Mouse (Mus musculus) spleen, postnatal 14 days (tissue): Measurements from ENCODE around the gene Tia1.
"Not testable (repeated sequence)": the region's sequence is repeated elsewhere in the genome, so short reads cannot be mapped to it uniquely, and the experiment has no call there.

Source experiments
- DNase-seq, 2 experiments: peaks; one replicate each; pipeline ENCODE4 v3.0.0; 2021 to 2022; ENCODE audit warnings: low spot score in 2 of 2

Gene Tia1

DNA sequence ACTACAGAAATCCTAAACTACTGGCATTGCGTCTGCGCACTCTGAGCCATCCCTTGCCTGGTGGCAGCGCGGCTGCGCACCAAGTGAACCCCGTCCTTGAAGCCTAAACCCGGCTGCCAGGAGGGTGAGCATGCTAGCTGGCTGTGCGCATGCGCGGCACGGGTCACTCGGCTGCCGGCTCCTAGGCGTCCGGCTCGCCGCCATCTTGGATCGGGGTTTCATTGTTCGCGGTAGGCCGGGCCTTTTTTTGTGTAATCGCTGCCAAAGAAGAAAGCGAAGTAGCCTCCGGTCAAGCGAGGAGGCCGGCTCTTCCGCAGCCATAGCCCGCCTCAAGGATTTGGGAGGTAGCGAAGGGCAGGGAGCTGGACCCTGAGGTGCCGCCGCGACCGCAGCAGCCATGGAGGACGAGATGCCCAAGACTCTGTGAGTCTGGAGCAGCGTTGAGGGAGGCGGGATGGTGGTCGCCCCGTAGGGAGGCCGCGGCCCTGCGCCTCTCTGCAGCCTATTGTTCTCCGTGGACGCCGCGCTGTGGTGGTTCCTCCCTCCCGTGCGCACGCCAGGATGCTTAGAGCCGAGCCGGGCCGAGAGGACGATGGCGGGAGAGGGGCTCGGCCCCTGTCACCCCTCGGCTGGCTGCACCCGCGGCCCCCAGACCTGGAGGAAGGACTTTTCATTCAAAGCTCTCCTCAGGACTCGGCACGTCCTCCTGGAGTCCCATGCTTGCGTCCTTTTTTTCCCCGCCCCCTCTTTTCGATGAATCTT is at the start of gene Tia1:
Gene Tia1, plus strand, starts transcription at position 120 of the 762 bp plus-strand sequence.
- peak; percentile 90 to 93 for DNase-seq

DNA sequence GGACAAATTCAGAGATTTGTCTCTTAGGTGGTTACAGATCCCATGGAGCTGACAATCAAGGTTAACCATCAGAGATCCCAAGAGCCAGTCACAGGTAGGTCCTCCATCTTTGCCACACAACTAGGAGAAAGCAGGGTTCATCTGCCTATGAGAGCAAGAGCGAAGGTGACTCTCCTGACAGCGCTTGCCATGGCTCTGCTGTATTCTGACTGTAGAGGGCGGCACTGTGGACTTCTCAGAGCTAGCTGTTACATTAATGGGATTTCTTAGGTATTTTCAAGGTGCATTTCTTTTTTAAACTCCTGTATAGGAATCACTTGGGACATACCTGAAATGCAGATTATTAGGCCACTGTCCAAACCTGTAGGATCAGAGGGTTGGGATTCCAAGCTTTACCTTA is 49.1 kb upstream of the Tia1 start:
- DNase-seq, result no peak

DNA sequence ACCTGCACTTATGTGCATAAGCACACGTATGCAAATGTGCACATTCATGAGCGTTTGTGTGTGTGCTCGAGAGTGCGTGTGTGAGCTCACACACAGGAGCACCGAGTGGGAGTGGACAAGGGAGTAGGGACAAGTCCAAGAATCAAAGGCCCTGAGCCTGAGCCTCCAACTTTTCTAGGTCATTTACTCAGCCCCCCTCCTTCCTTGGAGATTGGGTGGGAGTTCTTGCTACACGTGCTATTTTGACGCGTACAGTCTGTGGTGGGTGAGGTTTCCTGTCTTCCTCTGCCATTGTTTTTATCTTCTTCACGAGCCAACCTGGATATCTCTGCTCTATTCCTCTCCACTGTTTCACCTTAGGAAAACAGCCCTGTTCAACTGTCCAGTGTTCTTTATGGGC is 47.1 kb upstream of the Tia1 start:
- DNase-seq, result no peak

DNA sequence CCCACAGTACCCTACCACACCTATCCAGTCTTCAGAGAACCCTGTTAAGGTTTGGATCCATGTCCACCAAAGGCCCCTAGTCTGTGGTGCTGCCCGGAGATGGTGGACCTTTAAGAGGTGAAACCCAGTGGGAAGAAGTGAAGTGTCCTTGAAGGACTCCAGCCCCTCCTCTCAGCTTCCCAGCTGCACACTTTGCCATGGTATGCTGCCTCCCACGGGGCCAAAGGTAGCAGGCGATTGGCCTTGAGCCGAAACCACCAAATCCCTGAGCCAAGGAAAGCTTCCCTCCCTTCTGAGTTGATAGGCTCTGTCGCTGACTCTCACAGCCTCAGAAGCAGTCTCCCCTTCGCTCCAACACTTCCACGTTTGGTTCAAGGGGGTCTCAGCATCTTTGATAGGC is 43.3 kb upstream of the Tia1 start:
- DNase-seq, result no peak

DNA sequence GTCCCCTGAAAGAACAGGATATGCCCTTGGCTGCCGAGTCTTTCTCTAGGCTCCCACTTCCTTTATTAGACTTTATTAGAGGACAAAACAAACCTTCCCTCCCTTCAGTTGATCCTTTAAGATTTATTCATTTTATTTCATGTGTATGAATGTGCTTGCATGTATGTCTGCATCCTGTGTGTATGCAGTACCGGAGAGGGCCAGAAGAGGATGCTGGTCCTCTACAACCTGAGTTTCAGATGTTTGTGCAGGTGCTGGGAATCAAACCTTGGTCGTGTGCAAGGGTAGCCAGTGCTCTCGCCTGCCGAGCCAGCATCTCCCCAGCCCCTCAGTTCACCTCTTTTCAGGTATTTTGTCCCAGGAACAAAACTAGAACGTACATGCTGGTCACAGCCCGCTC is 42.6 kb upstream of the Tia1 start:
- DNase-seq, result no peak

DNA sequence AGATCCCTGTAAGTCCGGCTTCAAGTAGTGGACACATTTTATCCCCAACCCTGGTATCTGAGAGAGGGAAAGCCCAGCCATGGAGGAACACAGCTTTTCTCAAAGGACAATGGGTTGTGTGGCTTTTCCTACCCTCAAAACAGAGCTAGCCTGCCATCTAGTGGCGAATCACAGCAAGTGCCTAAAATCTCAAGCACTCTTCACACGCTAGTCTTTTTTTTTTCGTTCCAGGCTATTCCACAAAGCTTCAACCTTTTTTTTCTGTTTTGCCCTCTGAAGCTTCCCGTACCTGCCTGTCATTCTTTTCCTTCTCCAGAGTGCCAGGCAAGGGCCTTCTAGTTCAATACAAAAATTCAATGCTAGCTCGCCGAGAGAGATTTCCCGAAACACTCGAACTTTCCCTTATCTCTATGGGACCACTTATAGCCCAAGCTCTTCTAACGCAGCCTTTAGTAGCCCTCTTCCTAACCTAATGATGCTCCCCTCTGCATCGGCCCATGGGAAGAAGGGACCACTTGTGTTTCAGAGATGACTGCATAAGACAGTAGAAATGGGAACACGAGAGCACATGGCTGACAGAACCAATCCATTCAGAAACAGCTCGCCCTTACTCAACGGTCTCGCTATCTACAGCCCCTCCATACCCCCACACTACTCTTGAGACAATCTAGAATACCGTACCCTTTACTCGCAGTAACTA is 39.4 kb upstream of the Tia1 start:
- peak; percentile 54 to 75 for DNase-seq

DNA sequence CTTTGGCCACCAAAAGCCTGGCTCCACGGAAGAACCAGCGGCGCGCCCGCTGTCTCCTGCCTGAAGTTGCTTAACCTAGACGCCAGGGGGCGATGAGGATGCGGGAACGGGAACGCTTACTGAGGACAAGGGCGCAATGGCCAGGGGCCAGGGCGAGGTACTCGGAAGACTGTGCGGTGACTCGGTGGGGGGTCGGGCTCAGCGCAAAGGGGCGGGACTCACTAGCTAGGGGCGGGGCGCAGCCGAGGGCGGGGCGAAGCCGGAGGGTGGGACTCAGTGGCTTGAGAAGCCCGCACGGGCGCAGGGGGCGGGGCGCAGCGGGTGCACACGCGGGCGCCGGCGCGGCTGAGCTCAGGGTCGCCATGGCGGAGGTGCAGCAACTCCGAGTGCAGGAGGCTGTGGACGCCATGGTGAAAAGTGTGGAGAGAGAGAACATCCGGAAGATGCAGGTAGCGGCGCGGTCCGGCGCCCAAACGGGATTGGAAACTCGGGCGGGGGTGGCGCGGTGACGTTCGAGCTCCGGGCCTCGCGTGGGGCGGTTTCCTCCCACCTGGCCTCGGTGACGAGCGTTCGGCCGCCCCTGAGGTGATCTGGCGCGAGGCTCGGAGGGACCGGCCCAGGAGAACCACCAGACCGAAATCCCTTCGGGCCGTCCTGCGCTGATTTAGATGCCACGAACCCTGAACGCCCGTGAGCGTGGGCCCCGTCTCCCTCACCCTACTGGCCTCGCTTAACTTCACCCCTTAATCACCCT is 38.5 kb upstream of the Tia1 start, which contains the start of gene Fam136a:
Gene Fam136a, plus strand, starts transcription at position 276 of the 754 bp plus-strand sequence.
- DNase-seq, result peak; percentile 86 to 94

DNA sequence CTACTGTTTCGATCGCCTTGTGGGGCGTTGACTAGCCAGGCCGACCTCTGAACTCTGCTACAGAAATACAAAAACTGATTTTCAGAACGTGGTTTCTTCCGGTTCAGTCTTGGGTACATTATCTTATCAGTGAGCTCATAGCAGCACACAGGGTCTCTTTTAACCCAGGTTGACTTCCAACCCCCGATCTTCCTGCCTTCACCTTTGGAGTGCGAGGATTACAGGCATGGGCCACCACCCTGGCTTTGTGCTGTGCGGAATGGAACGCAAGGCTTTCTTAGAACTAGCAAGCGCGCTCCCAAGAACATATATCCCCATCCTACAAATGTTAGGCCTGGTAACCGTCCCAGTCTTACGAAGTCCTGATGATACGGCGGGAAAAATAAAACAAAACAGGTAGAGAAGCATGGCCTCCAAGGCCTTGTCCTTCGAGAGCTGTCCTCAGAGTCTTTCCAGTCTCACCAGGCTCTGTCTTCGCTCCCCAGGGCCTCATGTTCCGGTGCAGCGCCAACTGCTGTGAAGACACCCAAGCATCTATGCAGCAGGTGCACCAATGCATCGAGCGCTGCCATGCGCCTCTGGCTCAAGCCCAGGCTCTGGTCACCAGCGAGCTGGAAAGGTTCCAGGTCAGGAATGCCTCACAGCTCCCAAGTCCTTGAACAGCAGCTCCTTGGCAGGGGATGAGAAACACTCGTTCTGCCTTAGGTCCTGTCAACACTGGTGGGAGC is 37.7 kb upstream of the Tia1 start:
- DNase-seq, result no peak

DNA sequence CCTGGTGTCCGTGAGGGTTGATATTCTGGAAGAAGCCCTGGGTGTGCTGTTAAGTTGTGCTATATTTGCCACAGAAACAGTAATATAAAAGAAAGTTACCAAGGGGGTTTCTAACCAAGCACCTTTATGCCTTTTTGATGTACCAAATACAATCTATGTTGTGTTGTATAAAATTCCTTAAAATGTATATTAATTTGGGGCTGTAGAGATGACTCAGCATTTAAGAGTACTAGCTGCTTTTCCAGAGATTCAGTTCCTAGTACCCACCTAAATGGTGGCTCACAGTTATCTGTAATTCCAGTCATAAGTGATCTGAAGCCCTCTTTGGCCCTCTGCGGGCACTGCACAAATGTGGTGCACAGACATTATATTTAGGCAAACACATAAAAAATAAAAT is 37.2 kb upstream of the Tia1 start:
- no peak for DNase-seq

DNA sequence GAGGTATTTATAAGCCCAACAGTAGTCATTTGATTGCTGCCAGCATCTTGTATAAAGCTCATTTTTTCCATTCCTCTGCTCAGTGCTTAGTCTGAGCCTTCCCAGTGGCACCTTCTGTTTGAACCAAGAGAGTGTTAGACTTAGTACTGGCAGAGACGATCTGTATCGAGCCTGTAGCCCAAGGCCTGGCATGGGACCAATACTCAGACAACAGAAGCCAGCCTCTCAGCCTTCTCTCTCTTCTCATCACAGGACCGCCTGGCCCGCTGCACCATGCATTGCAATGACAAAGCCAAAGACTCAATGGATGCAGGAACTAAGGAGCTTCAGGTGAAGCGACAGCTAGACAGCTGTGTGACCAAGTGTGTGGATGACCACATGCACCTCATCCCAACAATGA is 35.5 kb upstream of the Tia1 start:
- DNase-seq, result no peak

DNA sequence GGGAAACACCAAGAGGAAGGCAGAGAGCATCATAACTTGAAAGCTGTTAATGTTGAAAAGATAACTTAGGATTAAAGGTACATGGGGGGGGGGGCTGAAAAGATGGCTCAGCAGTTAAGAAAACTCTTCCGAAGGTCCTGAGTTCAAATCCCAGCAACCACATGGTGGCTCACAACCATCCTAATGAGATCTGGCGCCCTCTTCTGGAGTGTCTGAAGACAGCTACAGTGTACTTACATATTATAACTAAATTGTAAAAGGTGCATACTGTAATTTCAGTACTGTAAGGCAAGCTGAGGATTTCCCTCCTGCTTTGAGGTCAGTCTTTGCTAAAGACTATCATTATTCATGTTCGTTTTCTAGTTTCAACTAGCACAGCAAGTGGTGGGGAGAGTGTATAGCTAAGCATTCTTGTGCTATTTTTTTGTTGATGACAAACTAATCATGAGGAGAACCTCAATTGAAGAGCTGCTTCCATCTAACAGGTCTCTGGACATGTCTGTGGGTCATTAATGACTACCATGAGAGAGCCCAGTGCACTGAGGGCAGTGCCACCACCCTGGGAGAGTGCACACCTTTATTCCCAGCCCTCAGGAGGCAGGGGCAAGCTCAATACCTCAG is 33.8 kb upstream of the Tia1 start:
- peak in 1 of 2 experiments; percentile 30 for DNase-seq

DNA sequence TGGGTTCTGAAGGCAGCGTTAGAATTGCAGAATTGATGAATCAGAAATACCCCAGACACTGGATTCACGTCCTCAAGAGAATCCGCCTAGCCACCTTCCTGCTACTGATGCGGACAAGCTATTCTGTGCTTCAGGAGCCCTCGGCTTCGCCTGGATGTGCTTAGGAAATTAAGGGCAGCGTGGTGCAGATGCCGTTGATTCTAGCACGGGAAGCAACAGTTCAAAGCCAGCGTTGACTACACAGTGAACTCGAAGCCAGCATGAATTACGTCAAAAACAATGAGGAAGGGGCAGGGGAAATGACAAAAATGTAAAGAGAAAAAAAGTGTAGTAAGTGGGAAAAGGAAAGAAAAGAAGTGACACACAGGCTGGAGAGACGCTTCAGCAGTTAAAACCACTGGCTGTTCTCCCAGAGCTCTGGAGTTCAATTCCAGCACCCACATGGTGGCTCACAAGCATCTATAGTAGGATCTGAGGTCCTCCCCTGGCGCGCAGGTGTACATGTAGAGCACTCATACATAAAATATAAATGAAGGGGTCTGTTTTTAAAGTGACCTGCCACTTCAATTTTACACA is 33.2 kb upstream of the Tia1 start, which contains the start of gene Snrpg:
Gene Snrpg, plus strand, starts transcription at position 541 of the 576 bp plus-strand sequence.
- DNase-seq, result no peak

DNA sequence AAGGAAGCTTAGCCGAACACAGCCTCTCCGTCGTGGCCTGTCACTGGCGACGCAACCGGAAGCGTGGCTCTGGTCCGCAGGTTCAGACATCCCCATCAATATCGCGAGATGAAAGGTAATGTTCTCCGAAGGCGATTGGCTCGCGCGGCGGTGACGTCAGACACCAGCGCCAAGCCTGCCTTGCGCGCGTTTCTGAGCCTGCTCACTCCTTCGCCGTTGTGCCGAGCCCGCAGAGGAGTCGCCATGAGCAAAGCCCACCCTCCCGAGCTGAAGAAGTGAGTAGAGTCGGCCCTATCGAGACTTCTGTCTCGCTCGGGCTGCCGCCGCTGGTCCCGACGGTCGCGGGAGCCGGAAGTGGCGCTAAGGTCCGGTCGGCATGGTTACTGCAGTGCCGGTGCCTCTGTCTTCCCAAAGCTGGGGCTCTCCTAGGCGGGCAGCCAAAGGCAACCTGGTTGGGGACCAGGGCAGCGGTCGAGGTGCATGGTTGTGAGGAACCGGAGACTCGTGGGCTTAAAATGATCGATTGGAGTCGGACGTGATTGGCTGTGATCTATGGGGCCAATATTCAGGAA is 32.6 kb upstream of the Tia1 start:
- DNase-seq, result peak; percentile 86 to 94

DNA sequence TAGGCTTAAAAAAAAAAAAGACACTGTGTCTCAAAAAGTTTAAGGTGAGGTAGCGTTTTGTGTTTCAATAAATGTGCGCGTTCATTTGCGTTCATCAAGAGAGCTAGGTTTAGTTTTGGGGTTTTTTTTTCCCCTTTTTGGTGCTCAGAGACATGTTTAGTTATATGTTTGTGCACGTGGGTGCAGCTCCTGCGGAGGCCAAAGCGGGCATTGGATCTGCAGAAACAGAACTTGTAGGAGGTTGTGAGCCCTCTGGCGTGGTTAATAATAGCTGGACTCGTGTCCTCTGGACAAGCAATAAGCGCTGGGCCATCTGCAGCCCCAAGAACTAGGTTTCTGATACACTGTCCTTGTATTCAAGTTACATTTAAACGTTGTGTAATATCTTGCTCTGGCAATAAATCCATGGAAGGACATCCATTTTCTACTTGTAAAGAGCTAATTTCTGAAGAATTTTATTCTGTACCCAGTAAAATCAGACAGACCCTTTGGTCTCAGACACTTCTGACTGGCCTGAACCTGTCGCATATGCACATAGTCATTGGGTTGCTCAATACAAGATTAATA is 32.0 kb upstream of the Tia1 start:
- DNase-seq, result no peak

DNA sequence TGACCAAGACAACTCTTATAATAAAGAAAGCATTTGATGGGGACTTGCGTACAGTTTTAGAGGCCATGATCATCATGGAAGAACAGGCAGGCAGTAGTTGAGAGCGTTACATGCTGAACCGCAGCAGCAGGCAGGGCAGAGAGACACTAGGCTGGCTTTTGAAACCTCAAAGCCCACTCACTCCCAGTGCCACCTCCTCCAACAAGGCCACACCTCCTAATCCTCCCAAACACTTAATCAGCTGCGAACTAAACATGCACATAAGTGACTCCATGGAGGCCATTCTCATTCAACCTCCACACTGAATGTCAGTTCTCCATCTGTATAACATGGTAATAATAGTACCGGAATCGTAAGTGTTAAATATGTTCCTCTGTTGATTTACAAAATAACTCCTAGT is 30.5 kb upstream of the Tia1 start:
- no peak for DNase-seq

DNA sequence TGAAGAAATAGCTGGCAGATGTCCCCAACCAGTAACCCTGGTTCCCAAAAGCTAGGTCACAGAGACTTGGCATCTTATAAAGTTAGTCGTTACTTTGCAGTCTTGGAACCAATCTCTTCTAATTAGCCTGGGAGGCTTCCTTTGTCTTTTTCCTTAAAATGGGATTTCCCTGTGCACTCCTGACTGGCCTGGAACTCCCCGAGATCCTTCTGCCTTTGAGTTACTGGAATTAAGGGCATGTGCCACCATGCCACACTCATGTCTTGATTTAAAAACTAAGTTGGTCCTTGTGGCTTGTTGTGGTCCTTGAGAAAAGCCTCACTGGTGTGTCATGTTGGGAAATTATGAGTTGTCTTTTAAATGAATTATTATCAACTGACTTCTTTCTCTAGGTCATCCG is 25.7 kb upstream of the Tia1 start:
- DNase-seq, result no peak

DNA sequence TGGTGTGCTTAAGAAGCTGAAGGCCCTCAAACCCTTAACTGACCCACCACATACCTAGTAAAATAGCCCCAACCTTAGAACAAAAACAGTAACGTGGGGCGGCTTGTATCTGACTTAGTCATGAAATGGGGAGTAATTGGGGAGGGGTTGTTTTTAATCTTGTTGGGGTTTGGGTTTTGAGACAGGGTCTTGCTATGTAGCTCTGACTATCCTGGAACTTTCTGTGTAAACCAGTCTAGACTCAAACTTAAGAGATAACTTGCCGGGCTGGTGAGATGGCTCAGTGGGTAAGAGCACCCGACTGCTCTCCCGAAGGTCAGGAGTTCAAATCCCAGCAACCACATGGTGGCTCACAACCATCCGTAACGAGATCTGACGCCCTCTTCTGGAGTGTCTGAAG is 23.9 kb upstream of the Tia1 start:
- not testable (repeated sequence) for DNase-seq

DNA sequence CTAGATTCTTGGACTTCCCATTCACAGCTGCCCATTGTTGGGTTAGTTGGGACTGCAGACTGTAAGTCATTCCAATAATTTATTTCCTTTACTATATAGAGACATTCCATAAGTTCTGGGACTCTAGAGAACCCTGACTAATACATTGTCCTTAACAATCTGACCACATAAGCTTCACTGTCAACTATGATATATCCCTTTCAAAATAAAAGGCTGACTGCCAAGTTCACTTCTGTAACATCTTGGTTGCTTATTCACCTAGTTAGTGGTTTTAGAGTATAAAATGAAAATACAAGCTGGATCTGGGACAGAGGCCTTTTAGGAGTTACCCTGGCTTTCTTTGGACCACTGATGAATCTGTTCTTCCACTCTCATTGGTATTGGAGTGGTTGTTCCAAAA is 21.5 kb upstream of the Tia1 start:
- DNase-seq, result no peak

DNA sequence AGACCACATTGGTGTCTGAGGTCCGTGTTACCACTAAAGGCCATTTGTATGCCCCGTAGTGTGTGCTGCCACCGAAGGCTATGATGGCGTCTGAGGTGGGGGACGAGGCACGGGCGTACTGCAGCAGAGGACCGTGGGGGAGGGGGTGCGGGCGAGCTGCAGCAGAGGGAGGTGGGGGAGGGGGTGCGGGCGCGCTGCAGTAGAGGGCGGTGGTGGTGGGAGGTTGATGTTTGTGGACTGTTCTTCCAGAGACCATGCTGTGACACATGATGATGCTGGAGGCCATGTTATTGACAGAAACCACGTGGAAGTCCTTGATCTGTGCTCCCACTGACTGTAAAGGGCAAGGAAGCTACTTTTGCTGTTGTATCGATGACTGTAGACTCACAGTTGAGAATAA is 20.6 kb upstream of the Tia1 start:
- DNase-seq, result no peak

DNA sequence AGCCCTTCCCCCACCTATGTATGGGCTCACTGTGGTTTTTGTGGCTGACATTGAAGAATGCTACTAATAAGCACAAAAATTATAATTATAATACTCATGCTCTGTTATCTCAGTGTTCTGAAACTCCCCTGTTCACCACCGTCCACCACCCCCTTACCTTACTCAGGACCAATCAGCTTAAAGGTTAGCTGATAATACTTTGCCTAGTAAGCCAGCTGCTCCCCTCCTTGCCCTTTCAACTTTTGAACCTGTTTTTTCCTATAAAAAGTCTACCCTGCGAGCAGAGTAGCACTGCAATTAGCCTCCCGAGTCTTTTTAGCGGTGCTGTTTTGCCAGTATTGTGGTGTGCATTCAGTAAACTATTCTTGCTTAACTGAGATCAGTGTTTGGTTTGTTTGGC is 19.3 kb upstream of the Tia1 start:
- no peak for DNase-seq
